Mouse (Mus musculus) CD4-positive, CD25-positive, alpha-beta regulatory T cell, adult 4 months (primary cell): ENCODE measurements around the gene Add1. TPM values are rescaled to one million over a fixed set of nuclear protein-coding genes. Genes with fewer than 3 reads are reported as not detected.

Experiments
- ATAC-seq: one replicate; pipeline ENCODE4 v1.8.0; 2017
- polyA plus RNA-seq, 2 experiments: library from polyadenylated mRNA; unstranded; fragments of 100-300 nt; shearing (Covaris generic); gene quantifications; one replicate each; pipeline ENCODE4 v1.2.1; 2017

The Add1 gene
- polyA plus RNA-seq, 2 experiments from 2014 or later = 117 to 179 TPM

GRCm38 (mm10) chr5:34609966-34610365, 36.5 kb downstream of the Add1 start:
- ATAC-seq = no peak

- no peak for ATAC-seq
Measured at GRCm38 (mm10) chr5:34632996-34633395, 59.5 kb downstream of the Add1 start.

GRCm38 (mm10) chr5:34633641-34634040, 60.2 kb downstream of the Add1 start:
- no peak for ATAC-seq

- no peak for ATAC-seq
Measured at GRCm38 (mm10) chr5:34634746-34635400, 61.4 kb downstream of the Add1 start.

GRCm38 (mm10) chr5:34635665-34636192, 62.3 kb downstream of the Add1 start:
- ATAC-seq = no peak

- peak; percentile 74 for ATAC-seq
Measured at GRCm38 (mm10) chr5:34636481-34637287, 63.2 kb downstream of the Add1 start, which contains the start of gene Mfsd10. Mfsd10 (minus strand) TSS chr5:34637212.

GRCm38 (mm10) chr5:34637591-34638156, 64.2 kb downstream of the Add1 start:
- ATAC-seq = no peak

- ATAC-seq = no peak
Measured at GRCm38 (mm10) chr5:34641991-34642390, 68.5 kb downstream of the Add1 start.

GRCm38 (mm10) chr5:34642932-34643331, 69.5 kb downstream of the Add1 start:
- ATAC-seq = peak; percentile 84

- peak; percentile 37 for ATAC-seq
Measured at GRCm38 (mm10) chr5:34647581-34647980, 74.1 kb downstream of the Add1 start.

GRCm38 (mm10) chr5:34652961-34653360, 79.5 kb downstream of the Add1 start:
- no peak for ATAC-seq

GRCm38 (mm10) chr5:34654881-34655280, 81.4 kb downstream of the Add1 start:
- ATAC-seq = no peak

- ATAC-seq = no peak
Measured at GRCm38 (mm10) chr5:34657556-34657955, 84.1 kb downstream of the Add1 start.

- peak; percentile 94 for ATAC-seq
Measured at GRCm38 (mm10) chr5:34659686-34660590, 86.5 kb downstream of the Add1 start, which contains the start of the genes Nop14 and Grk4. Nop14 (minus strand) TSS chr5:34660148. Grk4 (plus strand) TSS chr5:34660379.

- ATAC-seq = no peak
Measured at GRCm38 (mm10) chr5:34660591-34661130, 87.2 kb downstream of the Add1 start.

- no peak for ATAC-seq
Measured at GRCm38 (mm10) chr5:34661909-34662308, 88.4 kb downstream of the Add1 start.

GRCm38 (mm10) chr5:34663231-34663630, 89.8 kb downstream of the Add1 start:
- ATAC-seq = no peak

- no peak for ATAC-seq
Measured at GRCm38 (mm10) chr5:34669493-34669892, 96.0 kb downstream of the Add1 start.

- no peak for ATAC-seq
Measured at GRCm38 (mm10) chr5:34670280-34670679, 96.8 kb downstream of the Add1 start.
